Mouse (Mus musculus) heart, postnatal 0 days (tissue): ENCODE results near the gene Adgrv1. TPM values are rescaled to one million over a fixed set of nuclear protein-coding genes. Genes with fewer than 3 reads are reported as not detected.

ENCODE experiments used
- ATAC-seq: fragments of 200-750 bp; cut with Nextera tagmentation; 2 replicates; pipeline ENCODE4 v1.8.0; 2017; ENCODE audit warnings: low read depth, moderate number of reproducible peaks, moderate library complexity; ENCODE audit not compliant: insufficient read depth
- DNase-seq: peaks from one replicate; pipeline ENCODE4 v3.0.0-alpha.2; 2016; ENCODE audit warnings: low spot score
- H3K27ac ChIP-seq: fragments of 300-500 bp; sonication (generic); 2 replicates; pipeline ENCODE4 v1.5.1; 2014; ENCODE audit warnings: low read depth, mild to moderate bottlenecking
- H3K27me3 ChIP-seq: fragments of 300-500 bp; sonication (generic); 2 replicates; pipeline ENCODE4 v1.6.1; 2014; ENCODE audit warnings: low read length, mixed read lengths; ENCODE audit not compliant: control insufficient read depth, insufficient read depth
- H3K36me3 ChIP-seq: fragments of 300-500 bp; sonication (generic); replicated peaks from 2 replicates; pipeline ENCODE4 v1.6.1; 2014; ENCODE audit warnings: low read length, mixed read lengths; ENCODE audit not compliant: control insufficient read depth, insufficient read depth
- H3K4me1 ChIP-seq: fragments of 300-500 bp; sonication (generic); 2 replicates; pipeline ENCODE4 v1.6.1; 2014; ENCODE audit warnings: antibody characterized with exemption; ENCODE audit not compliant: control insufficient read depth, insufficient read depth
- H3K4me2 ChIP-seq: fragments of 300-500 bp; sonication (generic); 2 replicates; pipeline ENCODE4 v1.6.1; 2014; ENCODE audit warnings: low read depth, mild to moderate bottlenecking, low read length, moderate library complexity
- H3K4me3 ChIP-seq: fragments of 300-500 bp; sonication (generic); 2 replicates; pipeline ENCODE4 v1.5.1; 2014; ENCODE audit warnings: low read depth, low read length
- H3K9ac ChIP-seq: fragments of 300-500 bp; sonication (generic); replicated peaks from 2 replicates; pipeline ENCODE4 v1.6.1; 2014; ENCODE audit warnings: low read depth, low read length, mixed read lengths
- H3K9me3 ChIP-seq: fragments of 300-500 bp; sonication (generic); replicated peaks from 2 replicates; pipeline ENCODE4 v1.6.1; 2016; ENCODE audit warnings: low read length; ENCODE audit not compliant: control insufficient read depth
- CTCF ChIP-seq: IDR thresholded peaks from 2 replicates; pipeline ENCODE4 v1.5.1; 2016; ENCODE audit warnings: antibody characterized with exemption, control low read depth, low read depth
- EP300 ChIP-seq: IDR thresholded peaks from 2 replicates; pipeline ENCODE4 v1.6.1; 2016; ENCODE audit warnings: antibody characterized with exemption, low read depth
- WGBS: fragments of 180-500 bp; shearing (Covaris S2); extraction: QIAGEN DNeasy Blood & Tissue Kit; methylation state at CpG from one replicate; pipeline ENCODE4 v1.1.7; 2014; 5-methylcytosine and 5-hydroxymethylcytosine counted together
- polyA plus RNA-seq: library from polyadenylated mRNA; unstranded; fragments of >200 nt; fragmentation: Nextera tagmentation; extraction: Ambion mirVana; gene quantifications from 2 replicates; pipeline ENCODE4 v1.2.1, GENCODE M21; 2015
- total RNA-seq: library from RNA; depleted of rRNA; stranded (reverse); fragments of >200 nt; gene quantifications from 2 replicates; pipeline ENCODE4 v1.2.3, GENCODE M21; 2014; ENCODE audit warnings: low replicate concordance

The Adgrv1 gene
- total and polyA plus RNA-seq, 2 experiments from 2014 or later: 0.68 to 10.5 TPM

DNA sequence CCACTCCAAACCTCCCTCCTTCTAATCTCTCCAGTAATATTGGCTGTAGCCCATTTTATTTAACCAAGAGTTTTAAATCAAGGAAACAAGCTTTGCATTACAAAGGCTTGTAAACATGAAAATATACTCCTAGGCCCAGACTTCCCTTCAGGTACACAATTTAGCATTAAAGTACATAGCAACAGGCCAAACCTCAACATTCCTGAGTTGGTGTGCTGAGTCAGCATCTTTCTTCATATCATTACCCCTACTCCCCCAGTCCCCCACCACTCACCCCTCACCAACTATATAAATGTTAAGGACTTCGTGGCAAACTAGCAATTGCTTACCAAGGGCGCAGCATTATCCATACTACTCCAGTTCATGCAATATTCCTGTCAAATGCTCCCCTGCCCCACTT, 510.7 kb downstream of the Adgrv1 start:
- no peak overlapping the region for H3K4me3 ChIP-seq
- no peaks in the 10 kb centered on the region for H3K27me3 ChIP-seq
- H3K4me2 ChIP-seq: no peak overlapping the region
- WGBS: 90% methylated on average over 2 of the region's 2 CpGs
- no peaks in the 10 kb centered on the region for H3K9me3 ChIP-seq
- ATAC-seq (no peak), DNase-seq (no peak)
- no peaks in the 10 kb centered on the region for H3K4me1 ChIP-seq
- H3K9ac ChIP-seq: no peak overlapping the region
- TF ChIP-seq CTCF (no peak), EP300 (no peak)
- no peaks in the 10 kb centered on the region for H3K36me3 ChIP-seq
- no peak overlapping the region for H3K27ac ChIP-seq

DNA sequence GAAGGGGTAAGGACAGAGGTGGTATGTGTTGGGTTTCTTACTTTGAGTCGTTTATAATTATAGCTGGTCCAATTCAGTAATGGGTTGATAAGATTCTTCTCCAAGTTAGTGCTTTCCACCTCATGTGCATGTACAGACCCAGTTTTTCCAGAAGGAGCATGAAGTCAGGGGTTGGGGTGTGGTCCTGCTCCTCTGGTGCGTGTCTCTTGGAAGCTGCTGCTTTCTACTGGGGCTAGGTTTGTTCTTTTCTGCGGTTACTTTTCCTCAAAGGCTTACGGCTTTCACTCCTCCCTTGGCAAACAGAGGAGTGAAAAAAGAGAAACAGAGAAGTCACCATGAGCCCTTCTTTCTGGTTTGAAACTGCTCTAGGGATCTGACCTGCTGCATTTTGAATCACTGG, 522.5 kb downstream of the Adgrv1 start:
- H3K4me3 ChIP-seq: no peak overlapping the region
- peaks cover 20% of the 10 kb centered on the region for H3K4me1 ChIP-seq
- TF ChIP-seq EP300 (no peak), CTCF (no peak)
- no peak overlapping the region for H3K9ac ChIP-seq
- no peak overlapping the region for H3K27ac ChIP-seq
- no peak for ATAC-seq
- H3K4me2 ChIP-seq: no peak overlapping the region
- H3K27me3 ChIP-seq: no peaks in the 10 kb centered on the region
- no peak for DNase-seq
- no peaks in the 10 kb centered on the region for H3K36me3 ChIP-seq
- WGBS: 79% methylated on average over 4 of the region's 4 CpGs
- no peaks in the 10 kb centered on the region for H3K9me3 ChIP-seq

DNA sequence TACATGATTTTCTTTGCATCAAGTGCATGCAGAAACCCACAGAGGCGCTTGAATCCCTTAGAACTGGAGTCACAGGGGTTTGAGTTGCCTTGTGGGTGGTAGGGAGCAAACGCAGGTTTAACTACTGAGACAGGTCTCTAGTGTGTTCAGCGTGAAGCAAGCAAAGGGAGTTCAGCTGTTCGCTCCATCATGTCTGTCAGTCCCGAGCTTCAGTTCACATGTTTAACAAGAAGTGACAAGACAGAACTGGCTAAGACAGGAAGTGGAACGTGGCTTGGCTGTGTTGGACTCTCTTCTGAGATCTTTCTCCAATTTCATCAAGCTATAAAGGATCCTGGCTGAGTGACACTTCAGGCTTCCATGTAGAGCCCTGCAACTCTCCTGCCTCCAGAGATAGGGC, 523.3 kb downstream of the Adgrv1 start:
- no peak overlapping the region for H3K4me2 ChIP-seq
- H3K27me3 ChIP-seq: no peaks in the 10 kb centered on the region
- H3K9me3 ChIP-seq: no peaks in the 10 kb centered on the region
- ATAC-seq: no peak
- DNase-seq: no peak
- H3K4me3 ChIP-seq: no peak overlapping the region
- peaks cover 20% of the 10 kb centered on the region for H3K4me1 ChIP-seq
- no peak for TF ChIP-seq EP300
- TF ChIP-seq CTCF: no peak
- no peaks in the 10 kb centered on the region for H3K36me3 ChIP-seq
- WGBS: 77% methylated on average over 6 of the region's 6 CpGs
- H3K9ac ChIP-seq: no peak overlapping the region
- H3K27ac ChIP-seq: no peak overlapping the region

DNA sequence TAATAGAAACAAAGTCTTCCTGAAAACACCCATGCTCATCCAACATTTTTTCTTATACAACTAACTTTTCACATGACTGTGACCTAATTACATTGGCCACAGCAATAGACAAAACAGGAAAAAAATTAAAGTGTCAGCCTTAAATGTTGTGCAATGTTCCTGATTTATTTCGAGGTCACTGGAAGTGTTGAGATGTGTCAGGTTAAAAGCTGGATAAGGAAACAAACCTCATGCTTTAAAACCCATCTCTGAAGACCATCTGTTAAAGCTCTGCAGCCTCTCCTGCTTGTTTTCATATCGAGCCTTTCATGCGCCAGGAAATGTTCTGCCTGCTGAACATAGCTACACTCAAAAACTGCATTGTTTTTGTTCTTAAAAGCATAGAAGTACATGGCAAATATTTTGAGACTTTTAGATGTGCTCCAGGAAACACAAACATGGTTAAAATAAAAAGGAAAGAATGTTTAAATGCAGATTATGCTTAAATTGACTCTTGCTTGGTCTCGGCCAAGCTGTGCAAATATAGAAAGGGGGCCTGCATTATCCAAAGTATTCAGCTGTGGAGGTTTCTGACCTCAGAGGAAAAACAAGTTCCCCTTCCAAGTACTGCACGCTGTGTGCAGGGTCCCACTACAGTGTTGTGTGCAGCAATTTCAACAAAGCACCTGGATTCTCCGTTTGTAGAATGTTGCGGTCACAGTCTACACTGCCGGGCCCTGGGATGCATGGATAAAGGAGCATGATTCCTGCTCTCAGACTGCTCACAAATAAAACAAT, 524.2 kb downstream of the Adgrv1 start:
- TF ChIP-seq CTCF (no peak), EP300 (no peak)
- no peak overlapping the region; the same call in 1 of the 2 replicates for H3K9ac ChIP-seq
- no peak overlapping the region for H3K4me3 ChIP-seq
- H3K4me2 ChIP-seq: no peak overlapping the region
- H3K9me3 ChIP-seq: no peaks in the 10 kb centered on the region
- ATAC-seq: peak; percentile 47
- H3K4me1 ChIP-seq: peaks cover 24% of the 10 kb centered on the region
- H3K36me3 ChIP-seq: no peaks in the 10 kb centered on the region
- no peaks in the 10 kb centered on the region for H3K27me3 ChIP-seq
- 34% methylated on average over 8 of the region's 8 CpGs for WGBS
- H3K27ac ChIP-seq: peak overlapping the region; percentile 73
- DNase-seq: peak; percentile 32

DNA sequence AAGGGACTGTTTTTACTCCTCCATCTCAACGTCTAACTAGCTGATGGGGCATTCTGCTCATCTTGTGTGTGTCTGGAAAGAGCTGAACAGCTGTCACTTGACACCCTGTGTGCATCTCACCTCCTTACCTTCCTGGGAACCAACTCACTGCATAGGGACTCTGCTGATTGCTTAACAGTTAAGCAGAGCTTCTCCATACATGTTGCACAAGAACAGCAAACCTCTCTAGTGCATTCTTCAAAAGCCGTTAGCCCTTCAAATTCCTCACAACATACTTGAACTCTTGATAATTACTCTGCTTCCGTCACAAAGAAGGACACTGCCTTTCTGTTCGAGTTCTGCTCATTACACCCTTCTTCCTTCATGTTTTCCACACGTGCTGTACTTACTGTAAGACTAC, 525.5 kb downstream of the Adgrv1 start:
- peak; percentile 16 for DNase-seq
- H3K4me2 ChIP-seq: no peak overlapping the region
- H3K27me3 ChIP-seq: no peaks in the 10 kb centered on the region
- no peaks in the 10 kb centered on the region for H3K36me3 ChIP-seq
- peaks cover 35% of the 10 kb centered on the region for H3K4me1 ChIP-seq
- no peaks in the 10 kb centered on the region for H3K9me3 ChIP-seq
- ATAC-seq: no peak
- TF ChIP-seq EP300: no peak
- 24% methylated on average over 5 of the region's 5 CpGs for WGBS
- H3K4me3 ChIP-seq: no peak overlapping the region
- H3K27ac ChIP-seq: no peak overlapping the region
- no peak overlapping the region for H3K9ac ChIP-seq

DNA sequence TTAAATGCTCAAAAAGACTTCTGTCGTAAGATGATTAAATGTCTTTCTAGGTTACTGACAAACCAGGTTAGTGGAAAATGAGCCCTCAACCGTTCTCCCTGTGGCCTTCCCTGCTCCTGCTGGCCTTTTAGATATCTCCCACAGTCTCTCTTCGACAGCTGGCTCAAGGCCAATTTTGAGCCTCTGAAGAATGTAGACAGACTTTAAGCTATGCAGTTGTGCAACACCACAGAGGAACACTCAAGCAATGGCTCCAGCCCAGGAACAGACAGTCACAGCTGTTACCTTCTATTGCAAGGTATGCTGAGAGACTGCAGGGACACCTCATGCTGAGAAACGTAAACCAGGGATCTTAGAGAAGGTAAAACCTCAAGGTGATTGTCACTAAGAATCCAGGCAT, 529.2 kb downstream of the Adgrv1 start:
- Histone ChIP-seq H3K9me3 (no peaks in the 10 kb centered on the region), H3K4me1 (peaks cover 36% of the 10 kb centered on the region), H3K4me3 (no peak overlapping the region), H3K36me3 (no peaks in the 10 kb centered on the region), H3K9ac (no peak overlapping the region), H3K4me2 (no peak overlapping the region), H3K27me3 (no peaks in the 10 kb centered on the region), H3K27ac (peak overlapping the region; percentile 87)
- 16% methylated on average over 4 of the region's 4 CpGs for WGBS
- DNase-seq (peak; percentile 88), ATAC-seq (peak; percentile 82)
- no peak for TF ChIP-seq CTCF
- TF ChIP-seq EP300: no peak
